In the genomic region with DNA sequence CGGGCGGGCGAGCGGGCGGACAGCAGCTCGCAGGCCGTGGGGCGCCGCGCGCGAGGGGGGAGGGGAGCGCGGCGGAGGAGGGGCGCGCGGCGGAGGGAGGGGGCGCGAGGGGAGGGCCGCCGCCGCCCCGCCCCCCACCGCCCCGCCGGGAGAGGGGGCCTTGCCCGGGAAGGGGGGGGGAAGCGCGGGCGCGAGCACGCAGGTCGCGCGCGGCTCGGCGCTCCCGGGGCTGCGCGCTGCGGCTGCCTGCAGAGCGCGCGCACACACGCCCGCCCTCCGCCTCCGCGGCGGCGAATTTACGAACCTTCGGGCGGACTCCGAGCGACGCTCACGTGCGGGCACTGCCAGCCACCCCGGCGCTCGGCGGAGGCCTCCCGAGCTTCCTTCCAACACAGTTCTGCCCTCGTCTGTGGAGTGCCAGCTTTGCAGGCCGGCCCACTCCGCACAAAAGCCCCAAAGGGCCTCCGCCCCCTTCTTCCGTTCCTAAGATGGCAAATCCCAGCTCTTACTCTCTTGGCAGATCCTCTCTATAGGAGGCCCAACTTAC, we compare ENCODE assay signal across 8 mouse cellular contexts. TPM values are rescaled to one million over a fixed set of nuclear protein-coding genes. Genes with fewer than 3 reads are reported as not detected.
A peak's percentile ranks its signal among the peaks of the same experiment; 100 is the strongest.
DNase-seq lines count a peak whose midpoint lies in the region; ATAC-seq and TF ChIP-seq lines count a peak whose summit lies in the region.

No protein-coding gene starts in this region.

- peak overlapping the region; percentile 79 for H3K4me2 ChIP-seq in kidney, embryonic 16.5 days (replicated peaks; ENCODE audit: low read depth, low read length)
- peak overlapping the region; percentile 87 for H3K4me2 ChIP-seq in myocyte (ENCODE audit: low read depth)

- H3K79me2 ChIP-seq in C2C12 (ENCODE audit: control insufficient read depth, insufficient read depth) (peaks cover 50% of the 10 kb centered on the region), myocyte (ENCODE audit: control insufficient read depth, insufficient read depth) (peaks cover 37% of the 10 kb centered on the region)
- peaks cover 10% of the 10 kb centered on the region; the same call in 1 of the 2 replicates for H3K79me2 ChIP-seq in liver, adult 2 months (ENCODE audit: control insufficient read depth, insufficient read depth, low read length)

- H3ac ChIP-seq in C2C12 (ENCODE audit: control insufficient read depth, insufficient read length, low read depth) (peak overlapping the region; percentile 84), myocyte (ENCODE audit: control insufficient read depth, insufficient read length) (peak overlapping the region; percentile 73)

- H3K79me3 ChIP-seq in C2C12 (ENCODE audit: low read depth): peaks cover 31% of the 10 kb centered on the region

- H3K9me3 ChIP-seq in erythroblast, embryonic 14.5 days (ENCODE audit: control insufficient read depth, low read length): no peaks in the 10 kb centered on the region
- H3K9me3 ChIP-seq in heart, embryonic 10.5 days: no peaks in the 10 kb centered on the region
- H3K9me3 ChIP-seq in kidney, embryonic 16.5 days (ENCODE audit: low read length): no peaks in the 10 kb centered on the region

- H3K27ac ChIP-seq in bone marrow macrophage, adult 2 months (ENCODE audit: insufficient read depth, low read depth, low read length): peak overlapping the region; percentile 96
- peak overlapping the region; percentile 100 for H3K27ac ChIP-seq in heart, embryonic 10.5 days
- peak overlapping the region; percentile 100 for H3K27ac ChIP-seq in kidney, embryonic 16.5 days (ENCODE audit: low read length)
- H3K27ac ChIP-seq in liver, adult 2 months (replicated peaks; ENCODE audit: insufficient read depth, low read depth, low read length): peak overlapping the region; percentile 94

- no peak for TF ChIP-seq CTCF in C2C12 (IDR thresholded peaks at IDR 0.05; ENCODE audit: control insufficient read depth, insufficient read depth, insufficient read length)
- TF ChIP-seq CTCF in bone marrow macrophage, adult 2 months (IDR thresholded peaks at IDR 0.05; ENCODE audit: low read depth, low read length): no peak
- TF ChIP-seq CTCF in liver, adult 2 months (IDR thresholded peaks at IDR 0.05; ENCODE audit: low read depth, low read length): no peak

- WGBS in heart, embryonic 10.5 days: under 1% methylated on average over 31 of the region's 72 CpGs
- WGBS in kidney, embryonic 16.5 days: 0% methylated on average over 39 of the region's 72 CpGs
- 1% methylated on average over 44 of the region's 72 CpGs for WGBS in liver, adult 2 months

- H3K36me3 ChIP-seq in C2C12 (ENCODE audit: control insufficient read depth, insufficient read depth) (peaks cover 44% of the 10 kb centered on the region), myocyte (ENCODE audit: control insufficient read depth, insufficient read depth) (peaks cover 36% of the 10 kb centered on the region)
- peaks cover 43% of the 10 kb centered on the region for H3K36me3 ChIP-seq in erythroblast, embryonic 14.5 days (ENCODE audit: control insufficient read depth)
- H3K36me3 ChIP-seq in heart, embryonic 10.5 days: peaks cover 42% of the 10 kb centered on the region
- peaks cover 38% of the 10 kb centered on the region for H3K36me3 ChIP-seq in kidney, embryonic 16.5 days (ENCODE audit: insufficient read depth, low read length)
- peaks cover 29% of the 10 kb centered on the region for H3K36me3 ChIP-seq in liver, adult 2 months (ENCODE audit: control insufficient read depth, insufficient read depth, low read length)

- TF ChIP-seq POLR2A in bone marrow macrophage, adult 2 months (IDR thresholded peaks at IDR 0.05; ENCODE audit: borderline replicate concordance, low read depth, low read length): no peak
- TF ChIP-seq POLR2A in liver, adult 2 months (IDR thresholded peaks at IDR 0.05; ENCODE audit: extremely low read depth, insufficient read depth, low read length): no peak
- TF ChIP-seq POLR2A in myocyte (IDR thresholded peaks at IDR 0.05; ENCODE audit: insufficient read length, low read depth): peak; percentile 46

- H3K9ac ChIP-seq in kidney, embryonic 16.5 days (replicated peaks; ENCODE audit: low read length): peak overlapping the region; percentile 100
- H3K9ac ChIP-seq in liver, adult 2 months (ENCODE audit: low read depth, low read length): peak overlapping the region; percentile 99

- H3K27me3 ChIP-seq in C2C12 (ENCODE audit: control insufficient read depth, insufficient read depth, insufficient read length): no peaks in the 10 kb centered on the region
- no peaks in the 10 kb centered on the region for H3K27me3 ChIP-seq in erythroblast, embryonic 14.5 days (ENCODE audit: control insufficient read depth)
- no peaks in the 10 kb centered on the region for H3K27me3 ChIP-seq in heart, embryonic 10.5 days (ENCODE audit: insufficient read depth, poor library complexity, severe bottlenecking)
- H3K27me3 ChIP-seq in kidney, embryonic 16.5 days (ENCODE audit: insufficient read depth, low read length): no peaks in the 10 kb centered on the region
- no peaks in the 10 kb centered on the region for H3K27me3 ChIP-seq in liver, adult 2 months (ENCODE audit: control insufficient read depth, insufficient read depth, low read length)
- no peaks in the 10 kb centered on the region for H3K27me3 ChIP-seq in myocyte (ENCODE audit: control insufficient read depth, insufficient read depth, insufficient read length)

- peak overlapping the region; percentile 75 for H3K4me3 ChIP-seq in C2C12 (ENCODE audit: insufficient read depth, poor library complexity, severe bottlenecking)
- peak overlapping the region; percentile 89 for H3K4me3 ChIP-seq in bone marrow macrophage, adult 2 months (ENCODE audit: insufficient read depth, low read length)
- peak overlapping the region; percentile 90 for H3K4me3 ChIP-seq in erythroblast, embryonic 14.5 days (replicated peaks)
- peak overlapping the region; percentile 93 for H3K4me3 ChIP-seq in heart, embryonic 10.5 days
- peak overlapping the region; percentile 89 for H3K4me3 ChIP-seq in kidney, embryonic 16.5 days (ENCODE audit: low read length)
- H3K4me3 ChIP-seq in liver, adult 2 months (ENCODE audit: insufficient read depth, low read depth, low read length): peak overlapping the region; percentile 98
- peak overlapping the region; percentile 59 for H3K4me3 ChIP-seq in myocyte

- DNase-seq in heart, embryonic 10.5 days (ENCODE audit: low spot score): peak; percentile 82
- DNase-seq in liver, adult 2 months (ENCODE audit: extremely low read depth, low read depth, low spot score): peak; percentile 63
- peak; percentile 65 to 83 for DNase-seq in spleen, postnatal 4 days (ENCODE audit: low spot score in 2 of 2)

- H3K4me1 ChIP-seq in bone marrow macrophage, adult 2 months (ENCODE audit: control insufficient read depth, insufficient read depth, low read length): peaks cover 20% of the 10 kb centered on the region
- H3K4me1 ChIP-seq in erythroblast, embryonic 14.5 days (ENCODE audit: control insufficient read depth): peaks cover 37% of the 10 kb centered on the region
- peaks cover 29% of the 10 kb centered on the region for H3K4me1 ChIP-seq in heart, embryonic 10.5 days
- H3K4me1 ChIP-seq in kidney, embryonic 16.5 days (ENCODE audit: insufficient read depth, low read length): peaks cover 48% of the 10 kb centered on the region
- H3K4me1 ChIP-seq in liver, adult 2 months (ENCODE audit: control insufficient read depth, insufficient read depth, low read length): peaks cover 18% of the 10 kb centered on the region

- ATAC-seq in kidney, embryonic 16.5 days (ENCODE audit: low FRiP score, low TSS enrichment): peak; percentile 29

RNA-seq across cellular contexts. Expression of a gene that starts 0.6 kb away (rescaled TPM):
- polyA plus RNA-seq in C2C12 (2012; fragmentation: generic; extraction: Trizol) (26.4 TPM), myocyte (2012; fragmentation: generic; extraction: Trizol) (18.8 TPM)
- polyA plus RNA-seq in bone marrow macrophage, adult 2 months (2012; ENCODE audit: insufficient read depth, insufficient read length, missing spikeins): 60.4 and 60.5 TPM in 2 replicates
- polyA plus RNA-seq in erythroblast, embryonic 14.5 days (2012): 0.97 and 1.4 TPM in 2 replicates
- 36.1 and 41.0 TPM in 2 replicates for polyA plus RNA-seq in heart, embryonic 10.5 days (2016; fragmentation: Nextera tagmentation; extraction: Ambion mirVana)
- 131 and 153 TPM in 2 replicates for polyA plus RNA-seq in kidney, embryonic 16.5 days (2015; fragmentation: Nextera tagmentation; extraction: Ambion mirVana)
- total RNA-seq in liver, adult 2 months (2014; rRNA removed): 47.6 and 449 TPM in 2 replicates
- 107 and 123 TPM in 2 replicates for polyA plus RNA-seq in liver, adult 2 months (2012; rRNA removed)

RNA-seq across cellular contexts. Expression of a gene that starts 0.9 kb away (rescaled TPM):
- polyA plus RNA-seq in C2C12 (2012; fragmentation: generic; extraction: Trizol): 45.8 TPM
- 71.6 and 79.5 TPM in 2 replicates for polyA plus RNA-seq in bone marrow macrophage, adult 2 months (2012; ENCODE audit: insufficient read depth, insufficient read length, missing spikeins)
- polyA plus RNA-seq in erythroblast, embryonic 14.5 days (2012): 0.44 and 0.77 TPM in 2 replicates
- 35.7 and 50.1 TPM in 2 replicates for polyA plus RNA-seq in heart, embryonic 10.5 days (2016; fragmentation: Nextera tagmentation; extraction: Ambion mirVana)
- 82.1 and 88.7 TPM in 2 replicates for polyA plus RNA-seq in kidney, embryonic 16.5 days (2015; fragmentation: Nextera tagmentation; extraction: Ambion mirVana)
- 15.6 and 21.0 TPM in 2 replicates for total RNA-seq in liver, adult 2 months (2014; rRNA removed)
- 8.1 and 9.4 TPM in 2 replicates for polyA plus RNA-seq in liver, adult 2 months (2012; rRNA removed)
- 42.3 TPM for polyA plus RNA-seq in myocyte (2012; fragmentation: generic; extraction: Trizol)

RNA-seq across cellular contexts. Expression of a gene that starts 27.8 kb away (rescaled TPM):
- polyA plus RNA-seq in C2C12 (2012; fragmentation: generic; extraction: Trizol) (58.8 TPM), myocyte (2012; fragmentation: generic; extraction: Trizol) (2.0 TPM)
- polyA plus RNA-seq in bone marrow macrophage, adult 2 months (2012; ENCODE audit: insufficient read depth, insufficient read length, missing spikeins): 32.3 and 35.8 TPM in 2 replicates
- polyA plus RNA-seq in erythroblast, embryonic 14.5 days (2012): 1.4 and 2.1 TPM in 2 replicates
- 0.22 and 1.5 TPM in 2 replicates for polyA plus RNA-seq in heart, embryonic 10.5 days (2016; fragmentation: Nextera tagmentation; extraction: Ambion mirVana)
- 1.4 and 1.9 TPM in 2 replicates for polyA plus RNA-seq in kidney, embryonic 16.5 days (2015; fragmentation: Nextera tagmentation; extraction: Ambion mirVana)
- total RNA-seq in liver, adult 2 months (2014; rRNA removed): 1.3 and 2.2 TPM in 2 replicates
- polyA plus RNA-seq in liver, adult 2 months (2012; rRNA removed): 1.7 and 1.8 TPM in 2 replicates

RNA-seq across cellular contexts. Expression of a gene that starts 53.4 kb away (rescaled TPM):
- polyA plus RNA-seq in C2C12 (2012; fragmentation: generic; extraction: Trizol) (92.5 TPM), myocyte (2012; fragmentation: generic; extraction: Trizol) (63.8 TPM)
- 29.8 and 30.4 TPM in 2 replicates for polyA plus RNA-seq in bone marrow macrophage, adult 2 months (2012; ENCODE audit: insufficient read depth, insufficient read length, missing spikeins)
- 0.09 TPM in 2 replicates for polyA plus RNA-seq in erythroblast, embryonic 14.5 days (2012)
- 11.3 and 17.3 TPM in 2 replicates for polyA plus RNA-seq in heart, embryonic 10.5 days (2016; fragmentation: Nextera tagmentation; extraction: Ambion mirVana)
- 31.9 and 35.4 TPM in 2 replicates for polyA plus RNA-seq in kidney, embryonic 16.5 days (2015; fragmentation: Nextera tagmentation; extraction: Ambion mirVana)
- 1.5 and 2.0 TPM in 2 replicates for total RNA-seq in liver, adult 2 months (2014; rRNA removed)
- polyA plus RNA-seq in liver, adult 2 months (2012; rRNA removed): 5.3 and 6.0 TPM in 2 replicates

RNA-seq across cellular contexts. Expression of a gene that starts 53.6 kb away (rescaled TPM):
- polyA plus RNA-seq in C2C12 (2012; fragmentation: generic; extraction: Trizol) (0.06 TPM), myocyte (2012; fragmentation: generic; extraction: Trizol) (0.43 TPM)
- polyA plus RNA-seq in bone marrow macrophage, adult 2 months (2012; ENCODE audit: insufficient read depth, insufficient read length, missing spikeins): 0.50 TPM in 1 of 2 replicates, not detected in the other
- 0.12 and 0.18 TPM in 2 replicates for polyA plus RNA-seq in erythroblast, embryonic 14.5 days (2012)
- 2.0 and 7.9 TPM in 2 replicates for polyA plus RNA-seq in heart, embryonic 10.5 days (2016; fragmentation: Nextera tagmentation; extraction: Ambion mirVana)
- polyA plus RNA-seq in kidney, embryonic 16.5 days (2015; fragmentation: Nextera tagmentation; extraction: Ambion mirVana): 0.40 and 0.41 TPM in 2 replicates
- total RNA-seq in liver, adult 2 months (2014; rRNA removed): 27.5 and 36.5 TPM in 2 replicates
- 54.9 and 80.8 TPM in 2 replicates for polyA plus RNA-seq in liver, adult 2 months (2012; rRNA removed)

Comparison
In these comparisons a context has a peak if more than half of its experiments do, and no peak if none do; other contexts are left out.
1. Peak in every context shown above with its lines: DNase-seq, ATAC-seq, H3K4me3 ChIP-seq and H3K27ac ChIP-seq.
2. RNA of a gene that starts 27.8 kb away (polyA plus RNA-seq): 58.8 TPM in C2C12 (single experiment) and 32.3 to 35.8 TPM in bone marrow macrophage, adult 2 months; 2.0 TPM in myocyte (single experiment), 1.7 to 1.8 TPM in liver, adult 2 months, 0.22 to 1.5 TPM in heart, embryonic 10.5 days, 1.4 to 1.9 TPM in kidney, embryonic 16.5 days and 1.4 to 2.1 TPM in erythroblast, embryonic 14.5 days; every median in the first group is over 10 times any median in the second.